Mouse (Mus musculus) macrophage (primary cell): Measurements from ENCODE around the gene Syne1. TPM values are rescaled to one million over a fixed set of nuclear protein-coding genes. Genes with fewer than 3 reads are reported as not detected.

ENCODE experiments used
- H3K27ac ChIP-seq: fragments of 350-480 bp; formaldehyde crosslinking; 2 replicates; pipeline ENCODE4 v1.9.0; 2021
- H3K36me3 ChIP-seq: fragments of 350-480 bp; formaldehyde crosslinking; 2 replicates; pipeline ENCODE4 v1.9.0; 2021; ENCODE audit errors: inconsistent target
- H3K4me3 ChIP-seq: fragments of 350-480 bp; formaldehyde crosslinking; 2 replicates; pipeline ENCODE4 v1.9.0; 2021; ENCODE audit errors: inconsistent target
- H3K79me2 ChIP-seq: fragments of 350-480 bp; formaldehyde crosslinking; 2 replicates; pipeline ENCODE4 v1.9.0; 2021; ENCODE audit errors: inconsistent target
- WGBS: methylation state at CpG from one replicate; pipeline ENCODE4 v1.1.7; 2026; ENCODE audit warnings: inconsistent platforms; ENCODE audit not compliant: missing documents; 5-methylcytosine and 5-hydroxymethylcytosine counted together
- polyA plus RNA-seq: library from polyadenylated mRNA; stranded (reverse); fragments of 250-400 nt; gene quantifications from 3 replicates; pipeline ENCODE4 v1.2.4, GENCODE M21; 2018; ENCODE audit warnings: inconsistent platforms

Gene Syne1
- polyA plus RNA-seq, 1 experiment from 2014 or later, result 14.6 TPM

DNA sequence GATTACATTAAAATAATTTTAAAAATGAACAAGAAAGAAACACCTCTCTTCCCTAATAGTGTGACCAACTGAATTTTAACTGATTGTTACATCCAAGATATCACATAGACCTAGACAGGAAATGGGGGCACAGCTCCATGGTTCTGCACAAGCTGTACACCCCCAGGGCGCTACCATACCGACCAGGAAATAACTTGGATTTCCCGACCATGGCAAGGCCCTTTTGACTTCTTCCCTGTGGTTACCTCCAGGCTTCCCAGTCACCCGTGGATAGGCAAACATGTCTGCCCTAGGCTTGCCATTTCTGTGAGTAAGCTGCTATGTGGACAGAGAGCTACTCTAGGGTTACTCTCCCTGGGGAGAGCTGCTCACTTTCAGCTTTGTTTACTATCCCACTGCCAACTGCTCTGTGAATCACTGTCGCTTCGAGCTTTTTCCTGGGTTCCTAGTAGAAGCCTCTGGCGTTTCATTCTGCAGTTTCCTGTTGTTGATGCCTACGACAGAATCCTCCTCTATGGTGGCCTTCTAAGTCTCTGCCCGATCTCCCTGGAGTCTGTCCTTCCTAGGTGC is 373.8 kb downstream of the Syne1 start:
- Histone ChIP-seq H3K36me3 (peaks cover 10% of the 10 kb centered on the region; the same call in 1 of the 2 replicates), H3K4me3 (no peak overlapping the region), H3K27ac (no peak overlapping the region), H3K79me2 (no peaks in the 10 kb centered on the region)
- 90% methylated on average over 9 of the region's 9 CpGs for WGBS

DNA sequence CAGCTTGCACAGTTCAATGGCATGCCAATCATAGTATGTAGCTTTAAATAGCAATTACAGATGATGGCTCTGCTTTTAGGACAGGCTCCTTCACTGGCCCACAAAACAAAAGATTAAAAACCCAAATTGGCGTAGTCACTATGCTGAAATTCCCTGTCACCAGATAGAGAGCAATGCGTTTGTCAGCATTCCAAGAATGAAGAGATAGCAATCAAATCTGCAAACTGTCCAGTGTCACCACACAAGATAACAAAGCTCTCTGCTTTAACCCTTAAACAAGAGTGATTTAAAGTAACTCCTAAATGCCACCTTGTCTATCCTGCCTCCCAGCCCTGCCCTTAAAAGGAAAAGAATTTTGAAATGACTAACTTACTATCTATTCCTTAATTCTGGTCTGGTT is 374.9 kb downstream of the Syne1 start:
- H3K79me2 ChIP-seq, result no peaks in the 10 kb centered on the region
- no peak overlapping the region for H3K4me3 ChIP-seq
- H3K27ac ChIP-seq, result no peak overlapping the region
- H3K36me3 ChIP-seq, result peaks cover 20% of the 10 kb centered on the region; the same call in 1 of the 2 replicates
- 93% methylated on average over 2 of the region's 2 CpGs for WGBS

DNA sequence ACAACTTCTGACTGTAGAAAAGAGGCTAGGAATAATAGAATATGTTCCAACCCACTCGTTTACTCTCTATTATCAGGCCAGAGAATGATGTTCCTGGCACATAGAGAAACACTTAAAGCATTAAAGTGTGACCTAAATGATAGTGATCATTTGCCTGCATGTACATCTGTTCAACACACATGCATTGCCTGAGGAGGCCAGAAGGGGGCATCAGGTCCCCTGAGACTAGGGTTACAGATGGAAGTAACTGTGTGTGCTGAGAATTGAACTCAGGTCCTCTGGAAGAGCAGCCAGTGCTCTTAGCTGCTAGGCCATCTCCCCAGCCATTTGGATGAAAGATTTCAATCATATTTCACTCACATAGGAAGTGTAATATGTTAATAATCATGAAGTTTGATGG is 380.9 kb downstream of the Syne1 start:
- 100% methylated on average over 1 of the region's 1 CpGs for WGBS
- no peaks in the 10 kb centered on the region for H3K79me2 ChIP-seq
- no peak overlapping the region for H3K27ac ChIP-seq
- H3K4me3 ChIP-seq, result no peak overlapping the region
- H3K36me3 ChIP-seq, result peaks cover 31% of the 10 kb centered on the region; the same call in 1 of the 2 replicates

DNA sequence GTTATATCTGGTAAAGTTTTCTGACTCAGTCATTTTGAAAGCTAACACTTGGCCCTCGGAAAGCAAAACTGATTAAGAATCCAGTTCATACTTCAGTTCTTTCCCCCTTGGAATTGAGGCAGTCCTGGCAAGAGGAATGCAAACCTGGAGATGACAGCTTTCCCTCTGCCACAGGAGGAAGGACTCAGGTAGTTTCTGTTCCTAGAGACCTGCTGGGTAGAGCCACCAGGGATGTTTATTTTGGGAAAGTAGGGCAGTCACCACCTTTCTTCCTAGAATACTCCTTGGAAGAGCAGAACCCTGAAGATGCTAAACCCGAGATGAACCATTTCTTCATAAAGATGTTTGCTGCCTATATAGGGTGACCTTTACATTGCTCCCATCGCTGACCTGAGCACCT is 383.8 kb downstream of the Syne1 start:
- no peaks in the 10 kb centered on the region for H3K79me2 ChIP-seq
- H3K27ac ChIP-seq, result no peak overlapping the region
- WGBS, result 86% methylated on average over 3 of the region's 3 CpGs
- no peak overlapping the region for H3K4me3 ChIP-seq
- peaks cover 27% of the 10 kb centered on the region; the same call in 1 of the 2 replicates for H3K36me3 ChIP-seq

DNA sequence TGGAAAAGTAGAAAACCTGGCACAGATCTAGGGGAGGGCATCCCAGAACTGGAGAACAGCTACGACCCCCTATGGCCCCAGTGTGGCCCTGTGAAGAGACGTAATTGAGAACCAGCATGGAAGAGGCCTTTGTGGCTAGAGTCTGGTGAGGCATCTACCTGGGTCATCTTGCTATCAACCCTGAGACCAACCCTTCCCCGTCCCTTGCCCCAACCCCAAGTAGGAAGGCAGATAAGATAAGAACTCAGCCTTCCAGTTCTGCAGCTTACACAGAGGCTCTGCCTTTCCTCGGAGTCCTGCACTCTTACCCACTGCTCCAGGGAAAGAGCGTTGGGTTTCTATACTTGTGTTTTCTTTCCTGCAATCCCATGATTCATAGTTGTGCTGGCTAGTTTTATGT is 385.8 kb downstream of the Syne1 start:
- H3K4me3 ChIP-seq, result no peak overlapping the region
- H3K79me2 ChIP-seq, result no peaks in the 10 kb centered on the region
- 94% methylated on average over 5 of the region's 5 CpGs for WGBS
- peaks cover 11% of the 10 kb centered on the region; the same call in 1 of the 2 replicates for H3K36me3 ChIP-seq
- no peak overlapping the region for H3K27ac ChIP-seq

DNA sequence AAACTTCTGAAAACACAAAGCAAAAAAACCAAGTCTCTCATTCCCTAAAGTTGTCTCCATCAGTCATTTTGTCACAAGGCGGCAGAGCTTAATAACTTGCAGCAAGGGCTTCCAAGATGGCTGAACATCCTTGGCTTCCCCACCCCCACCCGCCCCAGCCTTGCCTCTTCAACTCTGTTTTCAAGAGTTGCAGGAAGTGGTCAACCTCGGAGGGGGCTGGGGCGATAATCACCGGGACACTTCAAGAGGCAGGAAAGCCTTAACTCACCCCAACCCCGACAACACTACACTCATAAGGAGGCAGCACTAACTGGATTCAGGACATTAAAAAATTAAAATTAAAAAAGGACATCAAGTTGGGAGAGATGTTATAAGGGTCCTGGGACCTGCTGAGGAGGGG is 387.5 kb downstream of the Syne1 start:
- Histone ChIP-seq H3K4me3 (no peak overlapping the region), H3K27ac (no peak overlapping the region), H3K79me2 (no peaks in the 10 kb centered on the region), H3K36me3 (peaks cover 11% of the 10 kb centered on the region; the same call in 1 of the 2 replicates)
- 23% methylated on average over 6 of the region's 6 CpGs for WGBS

DNA sequence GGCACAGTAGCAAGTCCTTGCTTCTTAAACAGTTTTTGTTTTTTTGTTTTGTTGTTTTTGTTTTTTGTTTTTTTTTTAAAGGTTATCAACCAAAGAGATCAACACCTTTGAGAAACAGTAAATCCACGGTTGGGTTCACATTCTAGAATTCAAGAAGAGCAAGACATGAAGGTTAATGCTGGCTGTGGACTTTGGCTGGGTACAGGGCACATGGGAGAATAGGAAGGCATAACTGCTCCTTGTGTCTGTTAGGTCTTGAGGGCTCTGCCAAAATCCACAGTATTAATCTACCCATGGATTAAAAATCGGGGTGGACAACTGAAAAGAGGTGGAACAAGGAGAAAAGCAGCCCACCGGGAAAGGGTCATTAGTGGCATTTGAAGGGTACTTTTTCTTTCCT is 388.0 kb downstream of the Syne1 start:
- Histone ChIP-seq H3K79me2 (no peaks in the 10 kb centered on the region), H3K27ac (no peak overlapping the region), H3K4me3 (no peak overlapping the region), H3K36me3 (peaks cover 11% of the 10 kb centered on the region; the same call in 1 of the 2 replicates)
- WGBS, result 100% methylated on average over 3 of the region's 3 CpGs

DNA sequence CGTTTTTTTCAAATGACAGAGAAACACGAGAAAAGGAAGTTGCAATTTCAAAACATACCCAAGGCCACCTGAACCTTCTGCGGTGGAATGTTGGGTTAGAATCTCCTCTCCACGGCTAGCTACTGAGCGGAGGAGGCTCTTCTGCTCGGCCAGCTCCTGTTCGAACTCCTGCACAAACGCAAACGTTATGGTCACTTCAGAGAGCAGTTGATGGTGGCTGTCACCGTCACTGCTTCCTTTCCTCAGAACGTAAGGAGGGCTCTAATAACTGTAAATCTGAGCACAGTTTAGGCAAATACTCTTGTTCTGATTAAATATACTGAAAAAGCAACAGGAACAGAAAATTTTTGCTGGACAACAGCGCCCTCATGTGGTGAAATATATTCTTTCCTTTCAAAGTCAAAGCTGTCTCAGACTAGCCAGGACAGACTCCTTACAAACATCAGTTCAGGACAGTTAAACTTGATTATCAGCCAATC is 389.8 kb downstream of the Syne1 start:
- 39% methylated on average over 12 of the region's 12 CpGs for WGBS
- H3K4me3 ChIP-seq, result no peak overlapping the region
- H3K36me3 ChIP-seq, result no peaks in the 10 kb centered on the region; the same call in 1 of the 2 replicates
- no peak overlapping the region for H3K27ac ChIP-seq
- H3K79me2 ChIP-seq, result no peaks in the 10 kb centered on the region

DNA sequence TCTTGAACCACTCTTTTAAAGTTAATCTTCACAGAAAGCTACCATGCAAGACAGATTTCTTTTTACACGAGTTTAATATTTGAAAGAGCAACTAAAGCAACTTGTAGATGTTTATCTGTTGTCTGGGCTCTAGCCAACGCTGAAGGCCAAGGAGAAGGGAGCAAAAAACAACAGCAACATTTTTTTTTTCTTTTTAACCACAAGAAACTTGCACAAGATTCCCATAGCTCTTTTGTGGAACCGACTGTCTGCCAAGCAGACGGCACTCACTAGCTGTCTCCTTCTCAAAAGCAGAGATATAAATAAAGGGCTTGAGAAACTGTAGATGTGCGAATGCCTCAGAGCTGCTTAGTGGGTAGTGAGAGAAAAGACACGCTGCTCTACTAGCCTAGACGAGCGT is 391.6 kb downstream of the Syne1 start:
- Histone ChIP-seq H3K4me3 (no peak overlapping the region), H3K79me2 (no peaks in the 10 kb centered on the region), H3K36me3 (no peaks in the 10 kb centered on the region; the same call in none of the 2 replicates), H3K27ac (no peak overlapping the region)
- WGBS, result 39% methylated on average over 8 of the region's 8 CpGs

DNA sequence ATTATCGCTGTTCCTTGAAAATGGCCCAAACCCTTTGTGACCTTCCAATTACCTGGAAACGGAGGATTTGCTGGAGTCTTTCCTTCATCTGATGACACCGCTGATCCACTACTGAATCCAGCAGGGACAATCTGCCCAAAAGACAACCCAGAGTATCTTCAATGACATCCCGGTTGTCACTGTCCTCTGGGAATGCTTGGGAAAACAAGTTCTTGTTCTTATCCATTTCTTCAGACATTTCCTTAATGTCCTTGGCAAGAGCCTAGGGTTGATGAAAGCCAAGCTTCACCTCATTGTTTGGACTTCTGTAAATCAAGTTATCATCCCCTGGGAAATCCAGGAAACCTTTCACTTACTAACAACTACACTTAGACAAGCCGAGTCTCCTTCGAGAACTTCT is 398.2 kb downstream of the Syne1 start:
- H3K27ac ChIP-seq, result no peak overlapping the region
- H3K36me3 ChIP-seq, result peaks cover 9% of the 10 kb centered on the region
- no peak overlapping the region for H3K4me3 ChIP-seq
- 97% methylated on average over 6 of the region's 6 CpGs for WGBS
- no peaks in the 10 kb centered on the region for H3K79me2 ChIP-seq

DNA sequence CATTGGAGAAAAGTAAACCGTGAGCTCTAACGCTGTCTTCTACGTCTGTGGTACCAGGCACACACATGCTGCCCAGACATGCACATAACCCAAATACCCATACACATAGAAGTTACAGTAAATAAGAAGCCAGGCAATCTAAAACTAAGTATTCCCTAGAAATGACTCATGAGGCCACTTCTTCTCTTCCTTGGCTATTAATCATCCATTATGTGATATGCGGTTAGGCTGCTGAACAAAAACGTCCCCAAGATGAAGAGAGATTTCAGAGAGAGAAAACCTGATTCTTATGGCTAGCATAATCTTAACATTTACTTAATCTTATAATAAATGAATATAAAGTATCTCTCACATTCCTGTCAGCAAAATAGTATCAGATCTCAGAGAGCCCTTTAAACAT is 409.8 kb downstream of the Syne1 start:
- Histone ChIP-seq H3K36me3 (peaks cover 41% of the 10 kb centered on the region; the same call in 1 of the 2 replicates), H3K4me3 (no peak overlapping the region), H3K79me2 (no peaks in the 10 kb centered on the region), H3K27ac (no peak overlapping the region)
- 96% methylated on average over 5 of the region's 5 CpGs for WGBS

DNA sequence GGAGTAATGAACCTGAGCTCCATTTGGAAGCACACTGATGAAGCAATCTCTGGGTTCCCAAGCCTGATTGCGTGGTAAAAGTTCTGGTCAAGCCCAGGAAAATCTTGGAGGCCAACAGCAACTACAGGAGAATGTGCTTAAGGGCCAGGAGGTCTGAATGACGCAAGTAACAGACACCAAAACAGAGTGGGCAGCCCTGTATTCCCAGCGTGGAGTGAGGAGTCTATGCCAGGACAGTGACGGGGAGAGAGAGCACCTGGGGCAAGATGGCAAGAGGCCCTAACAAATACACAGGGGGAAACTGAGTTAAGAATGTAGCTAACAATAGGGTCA is 411.4 kb downstream of the Syne1 start:
- H3K79me2 ChIP-seq, result no peaks in the 10 kb centered on the region
- H3K27ac ChIP-seq, result no peak overlapping the region
- H3K4me3 ChIP-seq, result no peak overlapping the region
- peaks cover 41% of the 10 kb centered on the region; the same call in 1 of the 2 replicates for H3K36me3 ChIP-seq
- WGBS, result 93% methylated on average over 4 of the region's 4 CpGs

DNA sequence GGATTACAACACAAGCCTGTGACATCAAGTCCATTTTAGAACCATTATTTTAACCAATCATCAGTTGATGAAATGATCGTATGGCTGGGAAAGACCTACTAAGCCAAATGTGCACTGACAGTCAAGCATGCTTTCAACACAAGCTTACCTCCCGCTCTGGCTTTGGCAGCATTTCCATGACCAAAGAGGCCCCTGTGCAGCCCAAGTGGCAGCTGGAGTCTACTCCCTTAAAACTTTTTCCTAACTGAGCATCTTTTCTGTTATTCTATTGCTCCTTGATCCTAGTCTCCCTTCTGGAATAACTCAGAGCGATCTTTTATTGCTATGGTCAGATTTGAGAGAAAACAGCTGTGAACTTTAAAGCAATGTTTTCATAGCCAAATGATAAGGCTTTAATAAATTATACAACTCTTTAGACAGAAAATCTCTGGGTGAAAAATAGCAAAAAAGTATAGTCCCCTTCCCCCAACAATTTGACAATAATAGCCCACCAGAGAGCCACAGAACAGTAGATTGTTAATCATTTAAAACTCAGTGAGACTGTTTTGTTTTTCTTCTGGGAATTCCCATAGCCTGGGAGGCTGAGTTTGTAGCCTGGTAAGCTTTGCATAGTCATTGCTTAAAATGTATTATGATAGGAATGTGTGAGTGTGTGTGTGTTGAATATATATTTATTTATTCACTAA is 411.9 kb downstream of the Syne1 start:
- 93% methylated on average over 3 of the region's 3 CpGs for WGBS
- H3K4me3 ChIP-seq, result no peak overlapping the region
- H3K79me2 ChIP-seq, result no peaks in the 10 kb centered on the region
- no peak overlapping the region for H3K27ac ChIP-seq
- H3K36me3 ChIP-seq, result peaks cover 41% of the 10 kb centered on the region; the same call in 1 of the 2 replicates

DNA sequence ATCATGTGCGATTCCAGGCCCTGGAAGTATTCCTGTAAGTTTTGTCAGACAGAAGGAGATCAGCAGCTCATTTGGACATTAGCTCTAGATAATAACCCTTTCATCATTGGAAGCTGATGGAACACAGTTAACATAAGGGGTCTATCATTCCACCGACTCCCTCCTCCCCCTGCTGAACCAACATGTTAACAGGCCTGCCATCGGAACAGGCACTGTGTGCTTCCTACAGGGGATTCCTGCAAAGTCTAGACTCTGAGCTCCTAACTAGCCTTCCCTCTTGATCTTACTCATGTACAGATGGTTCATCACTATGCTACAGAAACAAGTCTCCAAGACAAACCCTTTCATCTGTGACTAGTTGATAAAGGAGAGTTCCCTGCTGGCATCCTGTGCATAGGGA is 419.2 kb downstream of the Syne1 start:
- no peak overlapping the region for H3K27ac ChIP-seq
- H3K36me3 ChIP-seq, result peaks cover 18% of the 10 kb centered on the region
- H3K4me3 ChIP-seq, result no peak overlapping the region
- 96% methylated on average over 3 of the region's 3 CpGs for WGBS
- H3K79me2 ChIP-seq, result no peaks in the 10 kb centered on the region

DNA sequence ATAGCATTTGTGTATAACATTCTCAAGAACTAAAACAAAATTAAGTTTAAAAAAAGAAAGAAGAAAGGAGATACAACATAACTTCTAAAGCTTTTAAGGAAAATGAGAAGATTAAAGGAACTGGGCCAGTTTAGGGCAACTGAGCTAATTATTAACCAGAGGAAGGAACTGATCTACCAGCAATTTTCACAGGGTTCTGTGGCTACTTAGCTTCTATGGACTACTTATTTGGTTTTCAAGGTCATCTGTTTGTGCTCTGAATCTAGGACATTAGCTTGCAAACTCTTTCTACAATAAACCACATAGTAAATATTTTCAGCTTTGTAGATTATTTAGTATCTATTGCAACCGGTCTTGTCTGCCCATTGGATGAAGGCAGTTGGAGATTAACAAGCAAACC is 420.8 kb downstream of the Syne1 start:
- no peak overlapping the region for H3K27ac ChIP-seq
- H3K79me2 ChIP-seq, result no peaks in the 10 kb centered on the region
- H3K36me3 ChIP-seq, result peaks cover 34% of the 10 kb centered on the region
- WGBS, result 92% methylated on average over 1 of the region's 1 CpGs
- no peak overlapping the region for H3K4me3 ChIP-seq
